Mouse (Mus musculus) embryonic facial prominence, embryonic 13.5 days (tissue): ENCODE data around the gene Ndufb4. TPM values are rescaled to one million over a fixed set of nuclear protein-coding genes. Genes with fewer than 3 reads are reported as not detected.

Experiments
- ATAC-seq: fragments of 200-750 bp; cut with Nextera tagmentation; 2 replicates; pipeline ENCODE4 v1.8.0; 2017; ENCODE audit warnings: low read depth; ENCODE audit not compliant: insufficient number of reproducible peaks, insufficient read depth, low FRiP score, low TSS enrichment
- H3K27ac ChIP-seq: fragments of 300-500 bp; sonication (generic); 2 replicates; pipeline ENCODE4 v1.5.1; 2015; ENCODE audit warnings: moderate library complexity, mild to moderate bottlenecking, inconsistent platforms
- H3K27me3 ChIP-seq: fragments of 300-500 bp; sonication (generic); 2 replicates; pipeline ENCODE4 v1.6.1; 2015; ENCODE audit warnings: mild to moderate bottlenecking, inconsistent platforms
- H3K36me3 ChIP-seq: fragments of 300-500 bp; sonication (generic); 2 replicates; pipeline ENCODE4 v1.6.1; 2015; ENCODE audit warnings: mild to moderate bottlenecking, inconsistent platforms
- H3K4me1 ChIP-seq: fragments of 300-500 bp; sonication (generic); 2 replicates; pipeline ENCODE4 v1.6.1; 2015; ENCODE audit warnings: inconsistent platforms
- H3K4me2 ChIP-seq: fragments of 300-500 bp; sonication (generic); 2 replicates; pipeline ENCODE4 v1.6.1; 2015; ENCODE audit warnings: moderate library complexity, mild to moderate bottlenecking, inconsistent platforms
- H3K4me3 ChIP-seq: fragments of 300-500 bp; sonication (generic); 2 replicates; pipeline ENCODE4 v1.5.1; 2015; ENCODE audit warnings: mild to moderate bottlenecking, inconsistent platforms
- H3K9ac ChIP-seq: fragments of 300-500 bp; sonication (generic); 2 replicates; pipeline ENCODE4 v1.6.1; 2015; ENCODE audit warnings: mild to moderate bottlenecking, inconsistent platforms
- H3K9me3 ChIP-seq: fragments of 300-500 bp; sonication (generic); 2 replicates; pipeline ENCODE4 v1.6.1; 2016; ENCODE audit warnings: inconsistent platforms
- WGBS: fragments of 180-500 bp; shearing (Covaris S2); methylation state at CpG from one replicate; pipeline ENCODE4 v1.1.7; 2015; ENCODE audit warnings: mixed read lengths; 5-methylcytosine and 5-hydroxymethylcytosine counted together
- polyA plus RNA-seq: library from polyadenylated mRNA; unstranded; fragments of >200 nt; fragmentation: Nextera tagmentation; extraction: Ambion mirVana; gene quantifications from 2 replicates; pipeline ENCODE4 v1.2.1, GENCODE M21; 2015

The Ndufb4 gene
- polyA plus RNA-seq, 1 experiment from 2014 or later: 58.3 TPM

GRCm38 (mm10) chr16:37687301-37687980 is 33.2 kb upstream of the Ndufb4 start:
- Histone ChIP-seq H3K9ac (no peak overlapping the region), H3K4me2 (no peak overlapping the region), H3K4me1 (peaks cover 63% of the 10 kb centered on the region), H3K36me3 (no peaks in the 10 kb centered on the region), H3K27ac (peak overlapping the region; percentile 39; the same call in 1 of the 2 replicates), H3K4me3 (no peak overlapping the region), H3K27me3 (no peaks in the 10 kb centered on the region), H3K9me3 (no peaks in the 10 kb centered on the region)
- 59% methylated on average over 14 of the region's 14 CpGs for WGBS
- ATAC-seq: no peak

GRCm38 (mm10) chr16:37686834-37687233 is 32.6 kb upstream of the Ndufb4 start:
- Histone ChIP-seq H3K4me1 (peaks cover 63% of the 10 kb centered on the region), H3K9ac (no peak overlapping the region), H3K27me3 (no peaks in the 10 kb centered on the region), H3K4me3 (no peak overlapping the region), H3K4me2 (no peak overlapping the region), H3K27ac (peak overlapping the region; percentile 39; the same call in 1 of the 2 replicates), H3K9me3 (no peaks in the 10 kb centered on the region), H3K36me3 (no peaks in the 10 kb centered on the region)
- ATAC-seq: no peak
- 75% methylated on average over 12 of the region's 12 CpGs for WGBS

GRCm38 (mm10) chr16:37685946-37686600 is 31.8 kb upstream of the Ndufb4 start:
- WGBS: 58% methylated on average over 6 of the region's 6 CpGs
- Histone ChIP-seq H3K27ac (peak overlapping the region; percentile 89; the same call in 1 of the 2 replicates), H3K4me1 (peaks cover 63% of the 10 kb centered on the region), H3K36me3 (no peaks in the 10 kb centered on the region), H3K9me3 (no peaks in the 10 kb centered on the region), H3K27me3 (no peaks in the 10 kb centered on the region), H3K4me2 (no peak overlapping the region), H3K9ac (no peak overlapping the region), H3K4me3 (no peak overlapping the region)
- ATAC-seq: no peak

- under 1% methylated on average over 25 of the region's 25 CpGs for WGBS
- peak overlapping the region; percentile 89 for H3K27ac ChIP-seq
- H3K36me3 ChIP-seq: no peaks in the 10 kb centered on the region
- no peaks in the 10 kb centered on the region for H3K9me3 ChIP-seq
- H3K9ac ChIP-seq: peak overlapping the region; percentile 74
- no peaks in the 10 kb centered on the region for H3K27me3 ChIP-seq
- peaks cover 51% of the 10 kb centered on the region for H3K4me1 ChIP-seq
- no peak for ATAC-seq
- H3K4me3 ChIP-seq: peak overlapping the region; percentile 45
- H3K4me2 ChIP-seq: peak overlapping the region; percentile 66
These were observed 30.6 kb upstream of the Ndufb4 start for GRCm38 (mm10) chr16:37684634-37685441.

GRCm38 (mm10) chr16:37684259-37684633 is 30.0 kb upstream of the Ndufb4 start:
- peak overlapping the region; percentile 66 for H3K4me2 ChIP-seq
- H3K27ac ChIP-seq: peak overlapping the region; percentile 89; the same call in 1 of the 2 replicates
- H3K4me3 ChIP-seq: peak overlapping the region; percentile 45
- WGBS: 10% methylated on average over 8 of the region's 8 CpGs
- no peak for ATAC-seq
- H3K27me3 ChIP-seq: no peaks in the 10 kb centered on the region
- H3K36me3 ChIP-seq: no peaks in the 10 kb centered on the region
- no peaks in the 10 kb centered on the region for H3K9me3 ChIP-seq
- H3K4me1 ChIP-seq: peaks cover 45% of the 10 kb centered on the region
- H3K9ac ChIP-seq: peak overlapping the region; percentile 49; the same call in 1 of the 2 replicates

GRCm38 (mm10) chr16:37683154-37684130 is 29.2 kb upstream of the Ndufb4 start:
- H3K4me3 ChIP-seq: peak overlapping the region; percentile 9; the same call in 1 of the 2 replicates
- peak overlapping the region; percentile 66 for H3K4me2 ChIP-seq
- 0 out of 2 replicates have a peak overlapping the region, but pooled peaks have one; percentile 49 for H3K9ac ChIP-seq
- no peaks in the 10 kb centered on the region for H3K27me3 ChIP-seq
- no peak for ATAC-seq
- peak overlapping the region; percentile 89; the same call in 1 of the 2 replicates for H3K27ac ChIP-seq
- H3K36me3 ChIP-seq: no peaks in the 10 kb centered on the region
- H3K4me1 ChIP-seq: peaks cover 44% of the 10 kb centered on the region
- 18% methylated on average over 16 of the region's 16 CpGs for WGBS
- no peaks in the 10 kb centered on the region for H3K9me3 ChIP-seq

- WGBS: 57% methylated on average over 7 of the region's 7 CpGs
- peak; percentile 53; the same call in 1 of the 2 replicates for ATAC-seq
- Histone ChIP-seq H3K27me3 (no peaks in the 10 kb centered on the region), H3K27ac (no peak overlapping the region), H3K9ac (no peak overlapping the region), H3K9me3 (no peaks in the 10 kb centered on the region), H3K4me3 (no peak overlapping the region), H3K4me2 (no peak overlapping the region), H3K36me3 (no peaks in the 10 kb centered on the region), H3K4me1 (peaks cover 41% of the 10 kb centered on the region)
These were observed 28.2 kb upstream of the Ndufb4 start for GRCm38 (mm10) chr16:37682309-37682975.

GRCm38 (mm10) chr16:37680831-37681230 is 26.6 kb upstream of the Ndufb4 start:
- no peak overlapping the region for H3K4me3 ChIP-seq
- H3K27me3 ChIP-seq: no peaks in the 10 kb centered on the region
- no peak overlapping the region for H3K4me2 ChIP-seq
- 75% methylated on average over 8 of the region's 8 CpGs for WGBS
- ATAC-seq: no peak
- no peak overlapping the region for H3K9ac ChIP-seq
- no peak overlapping the region for H3K27ac ChIP-seq
- H3K9me3 ChIP-seq: no peaks in the 10 kb centered on the region
- H3K36me3 ChIP-seq: no peaks in the 10 kb centered on the region
- H3K4me1 ChIP-seq: peaks cover 30% of the 10 kb centered on the region

GRCm38 (mm10) chr16:37680216-37680615 is 26.0 kb upstream of the Ndufb4 start:
- Histone ChIP-seq H3K27me3 (no peaks in the 10 kb centered on the region), H3K9me3 (no peaks in the 10 kb centered on the region), H3K9ac (no peak overlapping the region), H3K4me2 (no peak overlapping the region), H3K4me1 (peaks cover 24% of the 10 kb centered on the region), H3K27ac (no peak overlapping the region), H3K36me3 (no peaks in the 10 kb centered on the region), H3K4me3 (no peak overlapping the region)
- WGBS: 71% methylated on average over 2 of the region's 2 CpGs
- no peak for ATAC-seq

GRCm38 (mm10) chr16:37677586-37677985 is 23.3 kb upstream of the Ndufb4 start:
- Histone ChIP-seq H3K9ac (no peak overlapping the region), H3K9me3 (no peaks in the 10 kb centered on the region), H3K27ac (no peak overlapping the region), H3K4me1 (peaks cover 5% of the 10 kb centered on the region), H3K4me2 (no peak overlapping the region), H3K4me3 (no peak overlapping the region), H3K27me3 (no peaks in the 10 kb centered on the region), H3K36me3 (no peaks in the 10 kb centered on the region)
- 86% methylated on average over 8 of the region's 8 CpGs for WGBS
- ATAC-seq: no peak
